ENCODE assay signal across 17 mouse cellular contexts in the genomic region with DNA sequence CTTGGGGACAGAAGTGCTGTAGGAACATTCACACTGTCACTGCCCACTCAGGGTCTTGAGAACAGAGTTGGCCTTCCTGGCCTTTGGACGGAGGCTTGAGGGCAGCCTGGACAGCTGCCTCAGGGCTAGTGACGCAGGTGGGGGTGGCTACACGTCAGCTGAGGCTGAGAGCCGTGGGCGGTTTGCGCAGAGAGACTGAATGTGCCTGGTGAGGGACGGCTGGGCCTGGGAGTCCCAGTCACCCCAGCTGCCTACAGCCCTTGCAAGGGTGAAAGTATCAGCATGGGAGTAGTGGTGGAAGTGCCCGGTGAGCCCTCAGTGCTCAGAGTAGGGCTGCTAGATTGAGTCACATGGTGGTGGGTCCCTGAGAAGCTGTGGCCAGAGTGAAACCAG. TPM values are rescaled to one million over a fixed set of nuclear protein-coding genes. Genes with fewer than 3 reads are reported as not detected.
DNase-seq lines count a peak whose midpoint lies in the region.
"Had no signal": no experiment of that assay in that cellular context is flagged by ENCODE, and none has a peak within 500 bp of the region (broad histone marks: within the 10 kb centered on the region; RNA-seq: fewer than 3 reads in every experiment).

No protein-coding gene starts in this region.

- H3K4me1 ChIP-seq in heart, embryonic 10.5 days, result no peaks in the 10 kb centered on the region
- H3K4me1 ChIP-seq: limb, embryonic 13.5 days; liver, embryonic 15.5 days had no signal

- WGBS in heart, embryonic 10.5 days, result 72% methylated on average over 8 of the region's 8 CpGs

- H3K4me3 ChIP-seq in heart, embryonic 10.5 days, result no peak overlapping the region
- H3K4me3 ChIP-seq: limb, embryonic 13.5 days; liver, embryonic 15.5 days had no signal

- intact Hi-C loops in left cerebral cortex, postnatal 14 days (cut with DNase I), result no loop called here
- intact Hi-C loops in left cerebral cortex, postnatal 4 days (cut with DNase I), result no loop called here

- H3K27me3 ChIP-seq in heart, embryonic 10.5 days (ENCODE audit: insufficient read depth, poor library complexity, severe bottlenecking), result peaks cover 54% of the 10 kb centered on the region

- H3K36me3 ChIP-seq in heart, embryonic 10.5 days, result no peaks in the 10 kb centered on the region
- H3K36me3 ChIP-seq: G1E; limb, embryonic 13.5 days; liver, embryonic 15.5 days had no signal

- no peaks in the 10 kb centered on the region; the same call in 1 of the 2 replicates for H3K9me3 ChIP-seq in heart, embryonic 10.5 days
- H3K9me3 ChIP-seq: G1E; liver, embryonic 15.5 days had no signal

- DNase-seq in heart, adult 11 months, result peak; percentile 82
- no peak for DNase-seq in heart, embryonic 10.5 days (ENCODE audit: low spot score)
- DNase-seq in left cerebral cortex, postnatal 14 days (ENCODE audit: low spot score in 2 of 2), result peak; percentile 55 to 73
- DNase-seq in left cerebral cortex, postnatal 4 days, result no peak
- peak; percentile 78 for DNase-seq in brain, adult 2 months (ENCODE audit: low read depth, low spot score)
- DNase-seq in cerebellum, postnatal 25 days, result peak; percentile 47 to 55
- no peak for DNase-seq in embryo, embryonic 10 days (ENCODE audit: low spot score)
- no peak for DNase-seq in spleen, postnatal 4 days (ENCODE audit: low spot score in 2 of 2)
- DNase-seq: adrenal gland, postnatal 10 days; heart, postnatal 10 days; kidney, adult 8-10 months; kidney, postnatal 4 days; lung, postnatal 10 days; thymus, postnatal 36 days had no signal

- no peak overlapping the region for H3K27ac ChIP-seq in heart, embryonic 10.5 days
- H3K27ac ChIP-seq: limb, embryonic 13.5 days; liver, embryonic 15.5 days had no signal

RNA-seq across cellular contexts. Expression of gene Brsk2, which starts 6.6 kb away (rescaled TPM):
- 0.12 and 0.19 TPM in 2 replicates for polyA plus RNA-seq in heart, embryonic 10.5 days (2016; fragmentation: Nextera tagmentation; extraction: Ambion mirVana)
- 100 to 1,000 TPM; 200 to 202 TPM for total RNA-seq in left cerebral cortex, postnatal 14 days (2021)
- 100 to 1,000 TPM; 167 TPM for total RNA-seq in left cerebral cortex, postnatal 4 days (2021)
- polyA plus RNA-seq: G1E had no signal

RNA-seq across cellular contexts. Expression of gene Tollip, which starts 37.9 kb away (rescaled TPM):
- polyA plus RNA-seq in heart, embryonic 10.5 days (2016; fragmentation: Nextera tagmentation; extraction: Ambion mirVana), result 39.6 and 45.1 TPM in 2 replicates
- 100 to 1,000 TPM; 142 to 160 TPM for total RNA-seq in left cerebral cortex, postnatal 14 days (2021)
- total RNA-seq in left cerebral cortex, postnatal 4 days (2021), result 10 to 100 TPM; 77.1 to 81.7 TPM

Comparison
In these comparisons a context has a peak if more than half of its experiments do, and no peak if none do; other contexts are left out.
1. DNase-seq: peak in heart, adult 11 months (single experiment), left cerebral cortex, postnatal 14 days (2 of 2), brain, adult 2 months (single experiment) and cerebellum, postnatal 25 days (2 of 2); none in heart, embryonic 10.5 days (single experiment), left cerebral cortex, postnatal 4 days (single experiment), embryo, embryonic 10 days (single experiment) and spleen, postnatal 4 days (0 of 2).